Mouse (Mus musculus) intestine, postnatal 0 days (tissue): ENCODE data around the gene Cacna2d1. TPM values are rescaled to one million over a fixed set of nuclear protein-coding genes. Genes with fewer than 3 reads are reported as not detected.

Experiments
- ATAC-seq: fragments of 200-750 bp; cut with Nextera tagmentation; 2 replicates; pipeline ENCODE4 v1.8.0; 2017; ENCODE audit warnings: mild to moderate bottlenecking, moderate TSS enrichment, moderate library complexity
- H3K27ac ChIP-seq: fragments of 300-500 bp; sonication (generic); 2 replicates; pipeline ENCODE4 v1.5.1; 2014; ENCODE audit warnings: mild to moderate bottlenecking, low read depth, low read length, moderate library complexity
- H3K27me3 ChIP-seq: fragments of 300-500 bp; sonication (generic); replicated peaks from 2 replicates; pipeline ENCODE4 v1.6.1; 2014; ENCODE audit warnings: low read length, mixed read lengths; ENCODE audit not compliant: control insufficient read depth, insufficient read depth
- H3K36me3 ChIP-seq: fragments of 300-500 bp; sonication (generic); 2 replicates; pipeline ENCODE4 v1.6.1; 2014; ENCODE audit warnings: mild to moderate bottlenecking, moderate library complexity; ENCODE audit not compliant: control insufficient read depth, insufficient read depth
- H3K4me1 ChIP-seq: fragments of 300-500 bp; sonication (generic); replicated peaks from 2 replicates; pipeline ENCODE4 v1.6.1; 2014; ENCODE audit warnings: antibody characterized with exemption, low read length, mixed read lengths; ENCODE audit not compliant: control insufficient read depth, insufficient read depth
- H3K4me2 ChIP-seq: fragments of 300-500 bp; sonication (generic); replicated peaks from 2 replicates; pipeline ENCODE4 v1.6.1; 2014; ENCODE audit warnings: low read depth, mild to moderate bottlenecking, moderate library complexity
- H3K4me3 ChIP-seq: fragments of 300-500 bp; sonication (generic); 2 replicates; pipeline ENCODE4 v1.5.1; 2014; ENCODE audit warnings: low read depth, low read length
- H3K9ac ChIP-seq: fragments of 300-500 bp; sonication (generic); 2 replicates; pipeline ENCODE4 v1.6.1; 2014; ENCODE audit warnings: mild to moderate bottlenecking, low read depth, low read length
- H3K9me3 ChIP-seq: fragments of 300-500 bp; sonication (generic); 2 replicates; pipeline ENCODE4 v1.6.1; 2016; ENCODE audit warnings: mixed run types; ENCODE audit not compliant: control insufficient read depth
- CTCF ChIP-seq: sonication (generic); IDR thresholded peaks from 2 replicates; pipeline ENCODE4 v1.5.1; 2016; ENCODE audit warnings: low read depth, mild to moderate bottlenecking, control low read depth, antibody characterized with exemption, moderate library complexity
- WGBS: fragments of 180-500 bp; shearing (Covaris S2); extraction: QIAGEN DNeasy Blood & Tissue Kit; methylation state at CpG from one replicate; pipeline ENCODE4 v1.1.7; 2014; 5-methylcytosine and 5-hydroxymethylcytosine counted together
- polyA plus RNA-seq: library from polyadenylated mRNA; unstranded; fragments of >200 nt; fragmentation: Nextera tagmentation; extraction: Ambion mirVana; gene quantifications from 2 replicates; pipeline ENCODE4 v1.2.1, GENCODE M21; 2015

Cacna2d1 gene
- polyA plus RNA-seq, 1 experiment from 2014 or later: 7.2 TPM

- H3K9me3 ChIP-seq: no peaks in the 10 kb centered on the region
- WGBS: 66% methylated on average over 7 of the region's 7 CpGs
Measured at GRCm38 (mm10) chr5:16092540-16092939, 158.0 kb downstream of the Cacna2d1 start.

GRCm38 (mm10) chr5:16093071-16093693 lies 158.7 kb downstream of the Cacna2d1 start:
- ATAC-seq: no peak
- Histone ChIP-seq H3K9me3 (no peaks in the 10 kb centered on the region), H3K4me2 (no peak overlapping the region), H3K27me3 (no peaks in the 10 kb centered on the region), H3K36me3 (no peaks in the 10 kb centered on the region), H3K4me3 (no peak overlapping the region), H3K27ac (no peak overlapping the region), H3K4me1 (no peaks in the 10 kb centered on the region), H3K9ac (no peak overlapping the region)
- no peak for TF ChIP-seq CTCF
- 81% methylated on average over 11 of the region's 11 CpGs for WGBS

More at GRCm38 (mm10) chr5:16092540-16092939, 158.0 kb downstream of the Cacna2d1 start:
- Histone ChIP-seq H3K27me3 (no peaks in the 10 kb centered on the region), H3K9ac (no peak overlapping the region), H3K4me3 (no peak overlapping the region), H3K36me3 (no peaks in the 10 kb centered on the region), H3K4me2 (no peak overlapping the region), H3K4me1 (no peaks in the 10 kb centered on the region), H3K27ac (no peak overlapping the region)
- no peak for TF ChIP-seq CTCF
- no peak for ATAC-seq

- Histone ChIP-seq H3K36me3 (no peaks in the 10 kb centered on the region), H3K27me3 (no peaks in the 10 kb centered on the region), H3K9ac (no peak overlapping the region), H3K4me3 (no peak overlapping the region), H3K27ac (no peak overlapping the region), H3K4me2 (no peak overlapping the region), H3K9me3 (no peaks in the 10 kb centered on the region), H3K4me1 (no peaks in the 10 kb centered on the region)
- WGBS: 52% methylated on average over 4 of the region's 4 CpGs
- ATAC-seq: no peak
- no peak for TF ChIP-seq CTCF
Measured at GRCm38 (mm10) chr5:16095345-16095744, 160.9 kb downstream of the Cacna2d1 start.

- no peaks in the 10 kb centered on the region for H3K27me3 ChIP-seq
- no peak overlapping the region for H3K4me2 ChIP-seq
- WGBS: 78% methylated on average over 2 of the region's 2 CpGs
Measured at GRCm38 (mm10) chr5:16098766-16099165, 164.3 kb downstream of the Cacna2d1 start.

GRCm38 (mm10) chr5:16101820-16102219 lies 167.3 kb downstream of the Cacna2d1 start:
- H3K4me1 ChIP-seq: no peaks in the 10 kb centered on the region
- H3K9me3 ChIP-seq: no peaks in the 10 kb centered on the region
- no peak for ATAC-seq
- WGBS: 91% methylated on average over 1 of the region's 1 CpGs
- H3K36me3 ChIP-seq: no peaks in the 10 kb centered on the region
- TF ChIP-seq CTCF: no peak
- no peak overlapping the region for H3K4me2 ChIP-seq
- no peak overlapping the region for H3K27ac ChIP-seq
- no peak overlapping the region for H3K4me3 ChIP-seq
- H3K9ac ChIP-seq: no peak overlapping the region
- no peaks in the 10 kb centered on the region for H3K27me3 ChIP-seq

More at GRCm38 (mm10) chr5:16098766-16099165, 164.3 kb downstream of the Cacna2d1 start:
- Histone ChIP-seq H3K9ac (no peak overlapping the region), H3K4me3 (no peak overlapping the region), H3K9me3 (no peaks in the 10 kb centered on the region), H3K36me3 (no peaks in the 10 kb centered on the region), H3K4me1 (no peaks in the 10 kb centered on the region), H3K27ac (no peak overlapping the region)
- no peak for TF ChIP-seq CTCF
- ATAC-seq: no peak

- no peak for ATAC-seq
Measured at GRCm38 (mm10) chr5:16105701-16106100, 171.2 kb downstream of the Cacna2d1 start.

More at GRCm38 (mm10) chr5:16105701-16106100, 171.2 kb downstream of the Cacna2d1 start:
- no peak overlapping the region for H3K4me3 ChIP-seq
- 83% methylated on average over 2 of the region's 2 CpGs for WGBS
- no peak overlapping the region for H3K4me2 ChIP-seq
- no peak overlapping the region for H3K27ac ChIP-seq
- H3K27me3 ChIP-seq: no peaks in the 10 kb centered on the region
- H3K4me1 ChIP-seq: no peaks in the 10 kb centered on the region
- no peak for TF ChIP-seq CTCF
- no peak overlapping the region for H3K9ac ChIP-seq
- H3K36me3 ChIP-seq: no peaks in the 10 kb centered on the region
- no peaks in the 10 kb centered on the region for H3K9me3 ChIP-seq
